Mouse (Mus musculus) myocyte (in vitro differentiated cells): Measurements from ENCODE around the gene Hdac9.

Source experiments
- CEBPB ChIP-seq: IDR thresholded peaks from 2 replicates; pipeline ENCODE4 v1.6.1; 2011; ENCODE audit warnings: mild to moderate bottlenecking, moderate library complexity; ENCODE audit not compliant: poor library complexity, insufficient read depth, severe bottlenecking
- E2F4 ChIP-seq: IDR thresholded peaks from one replicate; pipeline ENCODE4 v1.6.1; 2011; ENCODE audit warnings: mild to moderate bottlenecking, control low read depth, moderate library complexity; ENCODE audit not compliant: insufficient read depth
- MAX ChIP-seq: IDR thresholded peaks from one replicate; pipeline ENCODE4 v1.6.1; 2011; ENCODE audit warnings: low read depth, mild to moderate bottlenecking, control low read depth
- MYOG ChIP-seq, 3 experiments: IDR thresholded peaks; one replicate each; pipeline ENCODE4 v1.6.1; 2011; ENCODE audit warnings: control low read depth in 2 of 3, low read depth in 2 of 3, mild to moderate bottlenecking in 2 of 3; ENCODE audit not compliant: insufficient read length in 2 of 3, control insufficient read depth in 1 of 3, insufficient read depth in 1 of 3
- POLR2A ChIP-seq: IDR thresholded peaks from one replicate; pipeline ENCODE4 v1.6.1; 2011; ENCODE audit warnings: low read depth, mild to moderate bottlenecking, control low read depth, moderate library complexity; ENCODE audit not compliant: insufficient read length
- POLR2AphosphoS2 ChIP-seq: IDR thresholded peaks from one replicate; pipeline ENCODE4 v1.6.1; 2011; ENCODE audit warnings: low read depth, control low read depth; ENCODE audit not compliant: insufficient read length
- REST ChIP-seq: IDR thresholded peaks from one replicate; pipeline ENCODE4 v1.6.1; 2011; ENCODE audit warnings: mild to moderate bottlenecking, control low read depth, moderate library complexity; ENCODE audit not compliant: insufficient read depth, insufficient read length
- TCF12 ChIP-seq: IDR thresholded peaks from one replicate; pipeline ENCODE4 v1.6.1; 2011; ENCODE audit warnings: mild to moderate bottlenecking, control low read depth; ENCODE audit not compliant: poor library complexity, insufficient read depth, severe bottlenecking
- TCF3 ChIP-seq: IDR thresholded peaks from one replicate; pipeline ENCODE4 v1.6.1; 2011; ENCODE audit warnings: low read depth, control low read depth; ENCODE audit not compliant: insufficient read length
- USF1 ChIP-seq: IDR thresholded peaks from one replicate; pipeline ENCODE4 v1.6.1; 2011; ENCODE audit warnings: low read depth, mild to moderate bottlenecking, control low read depth, moderate library complexity

GRCm38 (mm10) chr12:34472949-34473651, 443.8 kb downstream of the Hdac9 start:
- TF ChIP-seq USF1 = no peak
- no peak for TF ChIP-seq POLR2A
- TF ChIP-seq MAX = no peak
- TF ChIP-seq POLR2AphosphoS2 = no peak
- TF ChIP-seq E2F4 = no peak
- no peak for TF ChIP-seq TCF12
- no peak for TF ChIP-seq CEBPB
- no peak for TF ChIP-seq MYOG (IDR thresholded peaks at IDR 0.05; ENCODE audit: control insufficient read depth in 1 of 3, insufficient read depth in 1 of 3, insufficient read length in 2 of 3, low read depth in 2 of 3)
- no peak for TF ChIP-seq TCF3
- TF ChIP-seq REST = no peak
